Mouse (Mus musculus) liver, embryonic 13.5 days (tissue): ENCODE measurements around the gene Krt78. TPM values are rescaled to one million over a fixed set of nuclear protein-coding genes. Genes with fewer than 3 reads are reported as not detected.

Experiments
- ATAC-seq: fragments of 200-750 bp; cut with Nextera tagmentation; 2 replicates; pipeline ENCODE4 v1.8.0; 2017; ENCODE audit warnings: low read depth, mild to moderate bottlenecking, moderate number of reproducible peaks, moderate library complexity
- DNase-seq: peaks from one replicate; pipeline ENCODE4 v3.0.0; 2022
- H3K27ac ChIP-seq: fragments of 300-500 bp; sonication (generic); 2 replicates; pipeline ENCODE4 v1.5.1; 2015; ENCODE audit warnings: moderate library complexity, mild to moderate bottlenecking, inconsistent platforms
- H3K27me3 ChIP-seq: fragments of 300-500 bp; sonication (generic); 2 replicates; pipeline ENCODE4 v1.6.1; 2015; ENCODE audit warnings: mild to moderate bottlenecking, inconsistent platforms
- H3K36me3 ChIP-seq: fragments of 300-500 bp; sonication (generic); 2 replicates; pipeline ENCODE4 v1.6.1; 2015; ENCODE audit warnings: mild to moderate bottlenecking, inconsistent platforms
- H3K4me1 ChIP-seq: fragments of 300-500 bp; sonication (generic); replicated peaks from 2 replicates; pipeline ENCODE4 v1.6.1; 2015; ENCODE audit warnings: inconsistent platforms
- H3K4me2 ChIP-seq: fragments of 300-500 bp; sonication (generic); 2 replicates; pipeline ENCODE4 v1.6.1; 2015; ENCODE audit warnings: inconsistent platforms, mild to moderate bottlenecking, moderate library complexity
- H3K4me3 ChIP-seq: fragments of 300-500 bp; sonication (generic); replicated peaks from 2 replicates; pipeline ENCODE4 v1.5.1; 2015; ENCODE audit warnings: mild to moderate bottlenecking, inconsistent platforms
- H3K9ac ChIP-seq: fragments of 300-500 bp; sonication (generic); 2 replicates; pipeline ENCODE4 v1.6.1; 2015; ENCODE audit warnings: mild to moderate bottlenecking, inconsistent platforms
- H3K9me3 ChIP-seq: fragments of 300-500 bp; sonication (generic); replicated peaks from 2 replicates; pipeline ENCODE4 v1.6.1; 2016; ENCODE audit warnings: inconsistent platforms
- WGBS: fragments of 180-500 bp; shearing (Covaris S2); methylation state at CpG from one replicate; pipeline ENCODE4 v1.1.7; 2015; ENCODE audit not compliant: insufficient replicate concordance; 5-methylcytosine and 5-hydroxymethylcytosine counted together
- polyA plus RNA-seq: library from polyadenylated mRNA; unstranded; fragments of >200 nt; fragmentation: Nextera tagmentation; extraction: Ambion mirVana; gene quantifications from 2 replicates; pipeline ENCODE4 v1.2.1, GENCODE M21; 2015

The Krt78 gene
- polyA plus RNA-seq, 1 experiment from 2014 or later, result 0.03 TPM

GRCm38 (mm10) chr15:101970536-101970935 is 16.4 kb upstream of the Krt78 start:
- no peak overlapping the region for H3K9ac ChIP-seq
- H3K4me1 ChIP-seq, result peaks cover 20% of the 10 kb centered on the region
- H3K4me2 ChIP-seq, result no peak overlapping the region
- WGBS, result 11% methylated on average over 3 of the region's 6 CpGs
- H3K4me3 ChIP-seq, result no peak overlapping the region
- DNase-seq, result no peak
- no peaks in the 10 kb centered on the region for H3K36me3 ChIP-seq
- no peaks in the 10 kb centered on the region for H3K9me3 ChIP-seq
- H3K27ac ChIP-seq, result no peak overlapping the region
- no peak for ATAC-seq
- peaks cover 15% of the 10 kb centered on the region; the same call in 1 of the 2 replicates for H3K27me3 ChIP-seq

GRCm38 (mm10) chr15:101966808-101967207 is 12.7 kb upstream of the Krt78 start:
- H3K4me2 ChIP-seq, result no peak overlapping the region
- H3K36me3 ChIP-seq, result no peaks in the 10 kb centered on the region
- peaks cover 8% of the 10 kb centered on the region; the same call in 1 of the 2 replicates for H3K27me3 ChIP-seq
- DNase-seq, result no peak
- no peak overlapping the region for H3K9ac ChIP-seq
- no peak overlapping the region for H3K27ac ChIP-seq
- WGBS, result 56% methylated on average over 8 of the region's 8 CpGs
- H3K9me3 ChIP-seq, result no peaks in the 10 kb centered on the region
- H3K4me3 ChIP-seq, result no peak overlapping the region
- no peak for ATAC-seq
- no peaks in the 10 kb centered on the region for H3K4me1 ChIP-seq

GRCm38 (mm10) chr15:101958891-101959290 is 4.8 kb upstream of the Krt78 start:
- no peaks in the 10 kb centered on the region for H3K9me3 ChIP-seq
- 68% methylated on average over 3 of the region's 3 CpGs for WGBS
- no peaks in the 10 kb centered on the region for H3K27me3 ChIP-seq
- H3K36me3 ChIP-seq, result no peaks in the 10 kb centered on the region
- no peak overlapping the region for H3K9ac ChIP-seq
- no peak overlapping the region for H3K27ac ChIP-seq
- DNase-seq (no peak), ATAC-seq (no peak)
- no peak overlapping the region for H3K4me2 ChIP-seq
- no peak overlapping the region for H3K4me3 ChIP-seq
- H3K4me1 ChIP-seq, result no peaks in the 10 kb centered on the region

GRCm38 (mm10) chr15:101952733-101953474 is 1.2 kb downstream of the Krt78 start:
- H3K27me3 ChIP-seq, result no peaks in the 10 kb centered on the region
- no peak overlapping the region for H3K4me3 ChIP-seq
- no peaks in the 10 kb centered on the region for H3K36me3 ChIP-seq
- 57% methylated on average over 7 of the region's 7 CpGs for WGBS
- no peak overlapping the region for H3K9ac ChIP-seq
- H3K27ac ChIP-seq, result no peak overlapping the region
- no peaks in the 10 kb centered on the region for H3K4me1 ChIP-seq
- DNase-seq, result no peak
- ATAC-seq, result no peak
- no peak overlapping the region for H3K4me2 ChIP-seq
- no peaks in the 10 kb centered on the region for H3K9me3 ChIP-seq

- no peak overlapping the region for H3K27ac ChIP-seq
- no peak overlapping the region for H3K4me3 ChIP-seq
- WGBS, result 55% methylated on average over 1 of the region's 1 CpGs
- DNase-seq (no peak), ATAC-seq (no peak)
- H3K9ac ChIP-seq, result no peak overlapping the region
- H3K9me3 ChIP-seq, result no peaks in the 10 kb centered on the region
- no peak overlapping the region for H3K4me2 ChIP-seq
- H3K36me3 ChIP-seq, result no peaks in the 10 kb centered on the region
- H3K4me1 ChIP-seq, result no peaks in the 10 kb centered on the region
- no peaks in the 10 kb centered on the region for H3K27me3 ChIP-seq
Measured at GRCm38 (mm10) chr15:101945430-101945829, 8.7 kb downstream of the Krt78 start.

- Histone ChIP-seq H3K4me3 (no peak overlapping the region), H3K4me2 (no peak overlapping the region), H3K9ac (no peak overlapping the region), H3K27me3 (no peaks in the 10 kb centered on the region), H3K36me3 (no peaks in the 10 kb centered on the region), H3K4me1 (no peaks in the 10 kb centered on the region), H3K9me3 (no peaks in the 10 kb centered on the region), H3K27ac (no peak overlapping the region)
- DNase-seq, result no peak
- 39% methylated on average over 8 of the region's 8 CpGs for WGBS
- ATAC-seq, result no peak
Measured at GRCm38 (mm10) chr15:101941948-101942347, 12.1 kb downstream of the Krt78 start.

GRCm38 (mm10) chr15:101940274-101940829 is 13.7 kb downstream of the Krt78 start, which contains the start of gene Krt79:
TSS of gene Krt79 (minus strand) at chr15:101940324.
- 62% methylated on average over 6 of the region's 6 CpGs for WGBS
- H3K9ac ChIP-seq, result no peak within 1 kb of the TSS
- no peaks in the 10 kb centered on the region for H3K27me3 ChIP-seq
- no peak within 1 kb of the TSS for H3K27ac ChIP-seq
- DNase-seq, result no peak
- no peak within 1 kb of the TSS for H3K4me2 ChIP-seq
- no peaks in the 10 kb centered on the region for H3K36me3 ChIP-seq
- no peaks in the 10 kb centered on the region for H3K4me1 ChIP-seq
- H3K4me3 ChIP-seq, result no peak within 1 kb of the TSS
- no peaks in the 10 kb centered on the region for H3K9me3 ChIP-seq
- ATAC-seq, result no peak

- no peaks in the 10 kb centered on the region for H3K4me1 ChIP-seq
- no peak overlapping the region for H3K4me2 ChIP-seq
- H3K4me3 ChIP-seq, result no peak overlapping the region
- no peaks in the 10 kb centered on the region for H3K36me3 ChIP-seq
- DNase-seq (no peak), ATAC-seq (no peak)
- no peak overlapping the region for H3K9ac ChIP-seq
- WGBS, result 63% methylated on average over 9 of the region's 9 CpGs
- no peak overlapping the region for H3K27ac ChIP-seq
- H3K9me3 ChIP-seq, result no peaks in the 10 kb centered on the region
- H3K27me3 ChIP-seq, result no peaks in the 10 kb centered on the region
Measured at GRCm38 (mm10) chr15:101938600-101939308, 15.3 kb downstream of the Krt78 start.

- H3K36me3 ChIP-seq, result no peaks in the 10 kb centered on the region
- H3K4me1 ChIP-seq, result peaks cover 10% of the 10 kb centered on the region; the same call in 1 of the 2 replicates
- 48% methylated on average over 6 of the region's 6 CpGs for WGBS
- no peak overlapping the region for H3K9ac ChIP-seq
- peaks cover 43% of the 10 kb centered on the region for H3K27me3 ChIP-seq
- no peaks in the 10 kb centered on the region for H3K9me3 ChIP-seq
- H3K27ac ChIP-seq, result no peak overlapping the region
- no peak for ATAC-seq
- no peak for DNase-seq
- no peak overlapping the region for H3K4me2 ChIP-seq
- no peak overlapping the region for H3K4me3 ChIP-seq
Measured at GRCm38 (mm10) chr15:101933024-101933423, 21.1 kb downstream of the Krt78 start.

GRCm38 (mm10) chr15:101929666-101930065 is 24.4 kb downstream of the Krt78 start:
- Histone ChIP-seq H3K9ac (no peak overlapping the region), H3K4me2 (peak overlapping the region; percentile 33), H3K36me3 (no peaks in the 10 kb centered on the region), H3K27ac (no peak overlapping the region), H3K4me3 (peak overlapping the region; percentile 16), H3K27me3 (peaks cover 43% of the 10 kb centered on the region), H3K9me3 (no peaks in the 10 kb centered on the region), H3K4me1 (peaks cover 10% of the 10 kb centered on the region; the same call in 1 of the 2 replicates)
- WGBS, result 3% methylated on average over 17 of the region's 17 CpGs
- ATAC-seq (no peak), DNase-seq (no peak)

- peak overlapping the region; percentile 33 for H3K4me2 ChIP-seq
- no peak for ATAC-seq
Measured at GRCm38 (mm10) chr15:101929087-101929486, 25.0 kb downstream of the Krt78 start.

More at GRCm38 (mm10) chr15:101929087-101929486, 25.0 kb downstream of the Krt78 start:
- Histone ChIP-seq H3K9ac (no peak overlapping the region), H3K4me1 (peaks cover 10% of the 10 kb centered on the region; the same call in 1 of the 2 replicates), H3K27ac (no peak overlapping the region), H3K4me3 (no peak overlapping the region), H3K27me3 (peaks cover 43% of the 10 kb centered on the region), H3K9me3 (no peaks in the 10 kb centered on the region), H3K36me3 (no peaks in the 10 kb centered on the region)
- WGBS, result 12% methylated on average over 9 of the region's 9 CpGs
- no peak for DNase-seq
